Mouse (Mus musculus) intestine, embryonic 16.5 days (tissue): ENCODE measurements at regions not wholly inside any gene's neighbourhood (a gene's known extent, or its start where the extent isn't known, plus 50 kb on each side); places are given as distances from the start of the nearest gene placed in this dataset.
A peak's percentile ranks its signal among the peaks of the same experiment; 100 is the strongest.

Source experiments
- ATAC-seq: fragments of 200-750 bp; cut with Nextera tagmentation; 2 replicates; pipeline ENCODE4 v1.8.0; 2017; ENCODE audit warnings: moderate TSS enrichment, moderate library complexity
- H3K27ac ChIP-seq: fragments of 300-500 bp; sonication (generic); 2 replicates; pipeline ENCODE4 v1.5.1; 2014; ENCODE audit warnings: mild to moderate bottlenecking, low read length
- H3K27me3 ChIP-seq: fragments of 300-500 bp; sonication (generic); replicated peaks from 2 replicates; pipeline ENCODE4 v1.6.1; 2014; ENCODE audit warnings: low read length, control low read depth, mixed read lengths; ENCODE audit not compliant: control insufficient read depth, insufficient read depth
- H3K36me3 ChIP-seq: fragments of 300-500 bp; sonication (generic); 2 replicates; pipeline ENCODE4 v1.6.1; 2014; ENCODE audit warnings: low read length, control low read depth; ENCODE audit not compliant: control insufficient read depth, insufficient read depth
- H3K4me1 ChIP-seq: fragments of 300-500 bp; sonication (generic); 2 replicates; pipeline ENCODE4 v1.6.1; 2014; ENCODE audit warnings: low read length, control low read depth, mixed read lengths; ENCODE audit not compliant: control insufficient read depth, insufficient read depth
- H3K4me2 ChIP-seq: fragments of 300-500 bp; sonication (generic); 2 replicates; pipeline ENCODE4 v1.6.1; 2014; ENCODE audit warnings: low read depth, low read length, control low read depth
- H3K4me3 ChIP-seq: fragments of 300-500 bp; sonication (generic); 2 replicates; pipeline ENCODE4 v1.5.1; 2014; ENCODE audit warnings: mild to moderate bottlenecking, low read length
- H3K9ac ChIP-seq: fragments of 300-500 bp; sonication (generic); 2 replicates; pipeline ENCODE4 v1.6.1; 2014; ENCODE audit warnings: low read depth, low read length
- H3K9me3 ChIP-seq: fragments of 300-500 bp; sonication (generic); 2 replicates; pipeline ENCODE4 v1.6.1; 2016; ENCODE audit warnings: low read length, control low read depth; ENCODE audit not compliant: control insufficient read depth
- WGBS: fragments of 180-500 bp; shearing (Covaris S2); extraction: QIAGEN DNeasy Blood & Tissue Kit; methylation state at CpG from one replicate; pipeline ENCODE4 v1.1.7; 2014; 5-methylcytosine and 5-hydroxymethylcytosine counted together

DNA sequence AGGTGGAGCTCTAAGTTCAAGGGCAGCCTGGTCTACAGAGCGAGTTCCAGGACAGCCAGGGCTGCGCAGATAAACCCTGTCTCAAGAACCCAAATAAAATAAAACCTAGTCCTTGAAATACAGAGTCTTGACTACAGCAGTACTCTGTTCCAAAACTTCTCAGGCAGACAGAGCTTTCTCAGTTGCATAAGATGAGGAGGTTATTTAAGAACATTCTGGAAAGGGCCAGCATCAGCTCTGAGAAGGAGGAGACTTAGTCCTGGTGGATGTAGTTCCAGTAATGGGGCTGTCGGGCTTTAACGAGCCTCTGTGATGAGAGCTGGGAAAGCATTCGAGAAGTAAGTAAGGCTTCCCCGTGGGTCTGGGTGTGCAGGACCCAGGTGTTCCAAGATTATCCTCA, 83.5 kb upstream of the Klf4 start:
- Histone ChIP-seq H3K4me1 (no peaks in the 10 kb centered on the region), H3K9ac (no peak overlapping the region), H3K9me3 (no peaks in the 10 kb centered on the region), H3K4me2 (no peak overlapping the region), H3K36me3 (no peaks in the 10 kb centered on the region), H3K4me3 (no peak overlapping the region), H3K27ac (no peak overlapping the region), H3K27me3 (peaks cover 8% of the 10 kb centered on the region)
- ATAC-seq: no peak
- 79% methylated on average over 6 of the region's 6 CpGs for WGBS

DNA sequence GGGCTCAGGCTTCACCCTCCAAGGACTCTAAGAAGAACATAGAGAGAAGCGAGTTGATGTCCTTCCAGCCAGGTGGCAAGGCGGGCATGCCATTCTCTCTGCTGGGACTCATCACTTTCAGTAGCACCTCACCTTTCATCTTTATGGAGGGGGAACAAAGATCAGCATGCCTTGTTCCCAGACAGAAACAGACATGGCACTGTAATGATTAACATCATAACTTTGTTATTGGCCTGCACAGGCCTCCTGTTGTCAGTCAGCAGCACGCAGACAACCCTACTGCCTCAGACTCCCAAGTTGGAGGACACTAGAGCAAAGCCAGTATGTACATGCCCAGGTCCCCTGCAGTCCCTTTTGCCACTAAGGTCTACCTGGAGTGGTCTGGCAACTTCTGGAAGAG, 81.3 kb upstream of the Klf4 start:
- WGBS: 71% methylated on average over 3 of the region's 3 CpGs
- Histone ChIP-seq H3K27me3 (peaks cover 8% of the 10 kb centered on the region), H3K9ac (no peak overlapping the region), H3K4me1 (peaks cover 2% of the 10 kb centered on the region; the same call in 1 of the 2 replicates), H3K36me3 (no peaks in the 10 kb centered on the region), H3K27ac (no peak overlapping the region), H3K9me3 (no peaks in the 10 kb centered on the region), H3K4me3 (no peak overlapping the region), H3K4me2 (no peak overlapping the region)
- ATAC-seq: peak; percentile 40

GRCm38 (mm10) chr4:55610998-55611397, 78.7 kb upstream of the Klf4 start:
- no peak for ATAC-seq
- WGBS: 85% methylated on average over 4 of the region's 4 CpGs
- Histone ChIP-seq H3K9me3 (no peaks in the 10 kb centered on the region), H3K36me3 (no peaks in the 10 kb centered on the region), H3K4me3 (no peak overlapping the region), H3K4me1 (peaks cover 2% of the 10 kb centered on the region; the same call in 1 of the 2 replicates), H3K9ac (no peak overlapping the region), H3K4me2 (no peak overlapping the region), H3K27ac (no peak overlapping the region), H3K27me3 (peaks cover 8% of the 10 kb centered on the region)

- WGBS: 58% methylated on average over 5 of the region's 5 CpGs
- Histone ChIP-seq H3K9me3 (no peaks in the 10 kb centered on the region), H3K4me3 (no peak overlapping the region), H3K9ac (no peak overlapping the region), H3K27me3 (peaks cover 8% of the 10 kb centered on the region), H3K4me2 (no peak overlapping the region), H3K36me3 (no peaks in the 10 kb centered on the region), H3K4me1 (peaks cover 6% of the 10 kb centered on the region; the same call in 1 of the 2 replicates), H3K27ac (no peak overlapping the region)
- ATAC-seq: peak; percentile 67
These were observed 76.9 kb upstream of the Klf4 start for GRCm38 (mm10) chr4:55609214-55609613.

DNA sequence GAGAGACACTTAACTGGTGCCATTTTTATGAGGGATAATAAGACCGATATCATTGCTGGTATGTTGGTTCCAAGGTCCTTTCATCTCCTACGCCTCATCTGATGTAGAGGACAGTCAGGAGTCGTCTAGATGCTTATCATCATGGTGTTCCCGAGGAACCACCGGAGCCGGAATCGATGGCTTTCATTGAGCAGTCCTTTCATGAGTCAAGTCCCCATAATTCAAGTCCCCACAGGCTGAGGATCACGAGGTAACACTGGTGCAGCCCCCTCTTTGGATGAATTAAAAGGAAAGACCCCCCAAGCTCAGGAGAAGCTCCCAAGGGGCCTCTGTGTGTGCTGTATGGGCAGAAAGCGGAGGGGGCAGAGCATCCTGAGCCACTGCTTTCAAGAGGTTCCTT, 73.3 kb upstream of the Klf4 start:
- no peaks in the 10 kb centered on the region for H3K27me3 ChIP-seq
- ATAC-seq: peak; percentile 33; the same call in 1 of the 2 replicates
- 70% methylated on average over 9 of the region's 9 CpGs for WGBS
- no peaks in the 10 kb centered on the region for H3K9me3 ChIP-seq
- H3K4me2 ChIP-seq: no peak overlapping the region
- no peak overlapping the region for H3K9ac ChIP-seq
- no peaks in the 10 kb centered on the region for H3K36me3 ChIP-seq
- H3K4me3 ChIP-seq: no peak overlapping the region
- H3K4me1 ChIP-seq: peaks cover 6% of the 10 kb centered on the region; the same call in 1 of the 2 replicates
- H3K27ac ChIP-seq: no peak overlapping the region

- Histone ChIP-seq H3K9ac (peak overlapping the region; percentile 29; the same call in 1 of the 2 replicates), H3K9me3 (no peaks in the 10 kb centered on the region), H3K36me3 (no peaks in the 10 kb centered on the region), H3K27ac (peak overlapping the region; percentile 77), H3K27me3 (no peaks in the 10 kb centered on the region), H3K4me1 (peaks cover 6% of the 10 kb centered on the region; the same call in 1 of the 2 replicates), H3K4me2 (peak overlapping the region; percentile 38), H3K4me3 (no peak overlapping the region)
- 53% methylated on average over 11 of the region's 11 CpGs for WGBS
- ATAC-seq: peak; percentile 86
These were observed 72.6 kb upstream of the Klf4 start for GRCm38 (mm10) chr4:55604915-55605314.

DNA sequence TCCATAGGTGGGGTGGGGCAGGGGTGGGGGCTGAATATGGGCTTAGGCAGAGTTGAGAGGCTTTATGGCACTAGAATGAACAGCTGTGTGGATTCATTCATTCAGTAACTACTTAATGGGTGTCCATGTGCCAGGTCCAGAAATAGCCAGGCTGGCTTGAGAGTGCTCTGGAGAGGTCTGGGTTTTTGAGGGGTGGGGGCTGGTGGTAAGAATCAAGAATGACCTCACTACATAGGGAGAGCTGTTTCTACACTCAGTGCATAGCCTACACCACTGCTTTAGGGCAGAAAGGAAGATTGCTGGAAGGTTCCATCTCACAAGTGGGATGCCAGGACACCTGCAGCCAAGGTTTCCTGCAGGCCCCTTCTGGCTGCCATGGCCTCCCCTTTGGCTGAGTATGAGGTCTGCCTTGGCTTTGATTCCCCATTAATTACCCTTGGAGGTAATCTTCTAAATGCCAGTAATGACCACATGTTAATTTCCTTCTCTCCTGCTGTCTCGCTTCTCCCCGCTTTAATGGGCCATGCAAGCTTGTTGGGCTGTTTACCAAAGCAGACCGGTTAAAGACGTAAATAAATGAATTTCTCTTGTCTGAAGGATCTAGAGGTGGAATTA, 71.7 kb upstream of the Klf4 start:
- Histone ChIP-seq H3K27ac (no peak overlapping the region), H3K9me3 (no peaks in the 10 kb centered on the region), H3K4me3 (no peak overlapping the region), H3K9ac (no peak overlapping the region), H3K4me2 (no peak overlapping the region), H3K27me3 (no peaks in the 10 kb centered on the region), H3K36me3 (no peaks in the 10 kb centered on the region), H3K4me1 (peaks cover 6% of the 10 kb centered on the region; the same call in 1 of the 2 replicates)
- 76% methylated on average over 4 of the region's 4 CpGs for WGBS
- no peak for ATAC-seq

DNA sequence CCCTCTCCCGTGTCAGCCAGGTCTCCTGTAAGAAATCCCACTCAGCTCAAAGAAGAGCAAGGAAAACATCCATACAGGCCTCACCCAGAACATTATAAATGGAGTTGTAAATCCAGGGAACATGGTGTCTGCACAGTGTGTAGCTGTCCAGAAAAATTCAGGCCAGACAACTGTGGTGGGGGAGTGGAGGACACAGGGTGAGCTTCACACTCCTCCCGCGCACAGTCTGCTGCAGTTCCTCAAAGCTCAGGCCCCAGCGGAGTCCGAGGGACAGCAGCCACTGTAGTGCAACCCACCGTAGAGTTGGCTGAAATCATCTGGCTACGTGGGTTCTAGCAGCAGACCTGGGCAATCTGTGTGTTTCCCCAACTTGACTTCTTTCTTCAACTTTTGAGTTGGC, 62.9 kb upstream of the Klf4 start:
- Histone ChIP-seq H3K9me3 (no peaks in the 10 kb centered on the region), H3K4me1 (no peaks in the 10 kb centered on the region), H3K36me3 (no peaks in the 10 kb centered on the region), H3K9ac (no peak overlapping the region), H3K4me2 (no peak overlapping the region), H3K27me3 (no peaks in the 10 kb centered on the region), H3K4me3 (no peak overlapping the region), H3K27ac (no peak overlapping the region)
- WGBS: 77% methylated on average over 7 of the region's 7 CpGs
- ATAC-seq: no peak

DNA sequence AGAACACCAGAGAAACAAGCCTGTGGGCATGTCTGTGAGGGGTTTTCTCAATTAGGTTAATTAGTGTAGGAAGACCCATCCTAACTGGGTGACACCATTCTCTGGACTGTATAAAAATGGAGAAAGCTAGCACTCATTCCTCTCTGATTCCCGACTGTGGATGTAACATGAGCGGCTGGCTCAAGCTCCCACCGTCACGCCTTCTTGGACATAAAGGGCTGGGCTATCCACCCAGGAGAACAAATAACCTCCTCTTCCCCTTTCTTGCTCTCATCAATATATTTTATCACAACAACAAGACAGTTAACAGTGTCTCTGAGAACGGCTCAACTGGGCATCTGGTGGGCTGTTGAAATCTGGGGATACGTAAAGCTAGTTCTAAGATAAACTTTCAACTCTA, 62.4 kb upstream of the Klf4 start:
- 63% methylated on average over 6 of the region's 6 CpGs for WGBS
- ATAC-seq: no peak
- no peak overlapping the region for H3K9ac ChIP-seq
- H3K36me3 ChIP-seq: no peaks in the 10 kb centered on the region
- H3K27ac ChIP-seq: no peak overlapping the region
- no peaks in the 10 kb centered on the region for H3K9me3 ChIP-seq
- H3K4me2 ChIP-seq: no peak overlapping the region
- no peaks in the 10 kb centered on the region for H3K4me1 ChIP-seq
- H3K4me3 ChIP-seq: no peak overlapping the region
- H3K27me3 ChIP-seq: no peaks in the 10 kb centered on the region

DNA sequence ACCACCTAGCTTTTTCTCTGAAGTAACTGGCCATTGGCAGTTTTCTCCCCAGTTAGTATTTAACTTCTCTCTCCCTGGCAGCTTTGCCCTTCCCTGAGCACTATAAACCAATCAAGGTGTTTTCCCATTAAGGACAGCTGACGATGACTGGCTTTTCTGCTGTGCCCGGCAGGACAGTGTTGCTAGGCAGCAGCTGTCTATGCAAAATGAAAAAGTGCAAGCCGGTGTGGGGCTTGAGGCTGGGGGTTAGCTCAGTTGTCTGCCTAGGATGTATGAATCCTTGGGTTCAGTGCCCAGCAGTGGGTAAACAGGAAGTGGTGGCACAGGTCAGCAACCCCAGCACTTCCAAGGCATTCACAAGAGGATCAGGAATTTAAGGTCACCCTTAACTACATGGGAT, 60.9 kb upstream of the Klf4 start:
- no peak; the same call in 1 of the 2 replicates for ATAC-seq
- Histone ChIP-seq H3K27me3 (no peaks in the 10 kb centered on the region), H3K4me2 (no peak overlapping the region)

More for the DNA sequence above, 60.9 kb upstream of the Klf4 start:
- no peaks in the 10 kb centered on the region for H3K9me3 ChIP-seq
- no peak overlapping the region for H3K27ac ChIP-seq
- H3K4me3 ChIP-seq: no peak overlapping the region
- H3K36me3 ChIP-seq: no peaks in the 10 kb centered on the region
- no peaks in the 10 kb centered on the region for H3K4me1 ChIP-seq
- no peak overlapping the region for H3K9ac ChIP-seq
- WGBS: 17% methylated on average over 3 of the region's 3 CpGs
